Mouse (Mus musculus): ENCODE data around the gene Ybx3.
A peak's percentile ranks its signal among the peaks of the same experiment; 100 is the strongest.

The Ybx3 gene

GRCm38 (mm10) chr6:131382232-131382983 is 5.9 kb downstream of the Ybx3 start:
- no peaks in the 10 kb centered on the region for H3K9me3 ChIP-seq (ENCODE audit: low read length)
- H3K27me3 ChIP-seq (ENCODE audit: insufficient read depth, low read length): no peaks in the 10 kb centered on the region
- peak overlapping the region; percentile 89 for H3K4me3 ChIP-seq (replicated peaks; ENCODE audit: low read length)
- H3K36me3 ChIP-seq (ENCODE audit: insufficient read depth, low read length): peaks cover 78% of the 10 kb centered on the region
- H3K4me1 ChIP-seq (replicated peaks; ENCODE audit: low read depth, low read length): peaks cover 90% of the 10 kb centered on the region
- TF ChIP-seq POU5F1 (IDR thresholded peaks at IDR 0.05; ENCODE audit: borderline replicate concordance, low read length) (no peak), NANOG (IDR thresholded peaks at IDR 0.05; ENCODE audit: borderline replicate concordance, low read length) (no peak), CTCF (conservative IDR thresholded peaks at IDR 0.05; ENCODE audit: low read length) (no peak)

- no peaks in the 10 kb centered on the region for H3K27me3 ChIP-seq (ENCODE audit: insufficient read depth, low read length)
- no peak overlapping the region for H3K4me3 ChIP-seq (replicated peaks; ENCODE audit: low read length)
- H3K36me3 ChIP-seq (ENCODE audit: insufficient read depth, low read length): peaks cover 90% of the 10 kb centered on the region
- H3K9me3 ChIP-seq (ENCODE audit: low read length): no peaks in the 10 kb centered on the region
- TF ChIP-seq CTCF (conservative IDR thresholded peaks at IDR 0.05; ENCODE audit: low read length) (no peak), POU5F1 (IDR thresholded peaks at IDR 0.05; ENCODE audit: borderline replicate concordance, low read length) (no peak), NANOG (IDR thresholded peaks at IDR 0.05; ENCODE audit: borderline replicate concordance, low read length) (no peak)
- H3K4me1 ChIP-seq (replicated peaks; ENCODE audit: low read depth, low read length): peaks cover 96% of the 10 kb centered on the region
Measured at GRCm38 (mm10) chr6:131378858-131379428, 9.3 kb downstream of the Ybx3 start.

- Histone ChIP-seq H3K9me3 (ENCODE audit: low read length) (no peaks in the 10 kb centered on the region), H3K36me3 (ENCODE audit: insufficient read depth, low read length) (peaks cover 95% of the 10 kb centered on the region), H3K4me1 (replicated peaks; ENCODE audit: low read depth, low read length) (peaks cover 92% of the 10 kb centered on the region), H3K27me3 (ENCODE audit: insufficient read depth, low read length) (no peaks in the 10 kb centered on the region), H3K4me3 (replicated peaks; ENCODE audit: low read length) (no peak overlapping the region)
- TF ChIP-seq POU5F1 (IDR thresholded peaks at IDR 0.05; ENCODE audit: borderline replicate concordance, low read length) (no peak), NANOG (IDR thresholded peaks at IDR 0.05; ENCODE audit: borderline replicate concordance, low read length) (no peak), CTCF (conservative IDR thresholded peaks at IDR 0.05; ENCODE audit: low read length) (no peak)
Measured at GRCm38 (mm10) chr6:131377378-131377777, 10.9 kb downstream of the Ybx3 start.

GRCm38 (mm10) chr6:131374594-131375340 is 13.5 kb downstream of the Ybx3 start:
- TF ChIP-seq NANOG (IDR thresholded peaks at IDR 0.05; ENCODE audit: borderline replicate concordance, low read length): no peak
- TF ChIP-seq POU5F1 (IDR thresholded peaks at IDR 0.05; ENCODE audit: borderline replicate concordance, low read length): no peak
- no peak for TF ChIP-seq CTCF (conservative IDR thresholded peaks at IDR 0.05; ENCODE audit: low read length)

GRCm38 (mm10) chr6:131373160-131373559 is 15.1 kb downstream of the Ybx3 start:
- peaks cover 98% of the 10 kb centered on the region for H3K36me3 ChIP-seq (ENCODE audit: insufficient read depth, low read length)
- no peaks in the 10 kb centered on the region for H3K27me3 ChIP-seq (ENCODE audit: insufficient read depth, low read length)
- no peaks in the 10 kb centered on the region for H3K9me3 ChIP-seq (ENCODE audit: low read length)
- TF ChIP-seq POU5F1 (IDR thresholded peaks at IDR 0.05; ENCODE audit: borderline replicate concordance, low read length): no peak
- no peak for TF ChIP-seq CTCF (conservative IDR thresholded peaks at IDR 0.05; ENCODE audit: low read length)
- TF ChIP-seq NANOG (IDR thresholded peaks at IDR 0.05; ENCODE audit: borderline replicate concordance, low read length): no peak
- no peak overlapping the region for H3K4me3 ChIP-seq (replicated peaks; ENCODE audit: low read length)
- peaks cover 85% of the 10 kb centered on the region for H3K4me1 ChIP-seq (replicated peaks; ENCODE audit: low read depth, low read length)

More at GRCm38 (mm10) chr6:131374594-131375340, 13.5 kb downstream of the Ybx3 start:
- Histone ChIP-seq H3K9me3 (ENCODE audit: low read length) (no peaks in the 10 kb centered on the region), H3K4me1 (replicated peaks; ENCODE audit: low read depth, low read length) (peaks cover 85% of the 10 kb centered on the region), H3K27me3 (ENCODE audit: insufficient read depth, low read length) (no peaks in the 10 kb centered on the region), H3K36me3 (ENCODE audit: insufficient read depth, low read length) (peaks cover 98% of the 10 kb centered on the region), H3K4me3 (replicated peaks; ENCODE audit: low read length) (no peak overlapping the region)

GRCm38 (mm10) chr6:131370767-131371166 is 17.5 kb downstream of the Ybx3 start:
- H3K9me3 ChIP-seq (ENCODE audit: low read length): no peaks in the 10 kb centered on the region
- peaks cover 98% of the 10 kb centered on the region for H3K36me3 ChIP-seq (ENCODE audit: insufficient read depth, low read length)
- TF ChIP-seq POU5F1 (IDR thresholded peaks at IDR 0.05; ENCODE audit: borderline replicate concordance, low read length): no peak
- no peak for TF ChIP-seq CTCF (conservative IDR thresholded peaks at IDR 0.05; ENCODE audit: low read length)
- no peak for TF ChIP-seq NANOG (IDR thresholded peaks at IDR 0.05; ENCODE audit: borderline replicate concordance, low read length)

GRCm38 (mm10) chr6:131369866-131370616 is 18.2 kb downstream of the Ybx3 start:
- Histone ChIP-seq H3K36me3 (ENCODE audit: insufficient read depth, low read length) (peaks cover 98% of the 10 kb centered on the region), H3K27me3 (ENCODE audit: insufficient read depth, low read length) (no peaks in the 10 kb centered on the region), H3K4me3 (replicated peaks; ENCODE audit: low read length) (no peak overlapping the region), H3K4me1 (replicated peaks; ENCODE audit: low read depth, low read length) (peaks cover 68% of the 10 kb centered on the region), H3K9me3 (ENCODE audit: low read length) (no peaks in the 10 kb centered on the region)
- no peak for TF ChIP-seq POU5F1 (IDR thresholded peaks at IDR 0.05; ENCODE audit: borderline replicate concordance, low read length)
- TF ChIP-seq NANOG (IDR thresholded peaks at IDR 0.05; ENCODE audit: borderline replicate concordance, low read length): no peak
- no peak for TF ChIP-seq CTCF (conservative IDR thresholded peaks at IDR 0.05; ENCODE audit: low read length)

More at GRCm38 (mm10) chr6:131370767-131371166, 17.5 kb downstream of the Ybx3 start:
- Histone ChIP-seq H3K4me3 (replicated peaks; ENCODE audit: low read length) (no peak overlapping the region), H3K4me1 (replicated peaks; ENCODE audit: low read depth, low read length) (peaks cover 75% of the 10 kb centered on the region), H3K27me3 (ENCODE audit: insufficient read depth, low read length) (no peaks in the 10 kb centered on the region)

All from E14TG2a.4 (cell line).